Mouse (Mus musculus) urinary bladder, postnatal 25 days (tissue): Measurements from ENCODE around the gene Rph3al.

ENCODE experiments used
- DNase-seq: peaks from one replicate; pipeline ENCODE4 v3.0.0; 2022; ENCODE audit warnings: low spot score

The Rph3al gene

GRCm38 (mm10) chr11:75938379-75938906 lies at the start of gene Rph3al:
Gene Rph3al (minus strand): TSS chr11:75938429.
- no peak for DNase-seq

GRCm38 (mm10) chr11:75985948-75986347 lies 47.7 kb upstream of the Rph3al start:
- no peak for DNase-seq

GRCm38 (mm10) chr11:75984581-75984980 lies 46.4 kb upstream of the Rph3al start:
- no peak for DNase-seq

GRCm38 (mm10) chr11:75983194-75983593 lies 45.0 kb upstream of the Rph3al start:
- no peak for DNase-seq

- no peak for DNase-seq
Observed at GRCm38 (mm10) chr11:75980413-75980812, 42.2 kb upstream of the Rph3al start.

- DNase-seq: no peak
Observed at GRCm38 (mm10) chr11:75978051-75978450, 39.8 kb upstream of the Rph3al start.

GRCm38 (mm10) chr11:75976748-75977147 lies 38.5 kb upstream of the Rph3al start:
- no peak for DNase-seq

- DNase-seq: no peak
Observed at GRCm38 (mm10) chr11:75973988-75974387, 35.8 kb upstream of the Rph3al start.

- DNase-seq: no peak
Observed at GRCm38 (mm10) chr11:75972916-75973567, 34.8 kb upstream of the Rph3al start.

GRCm38 (mm10) chr11:75972188-75972587 lies 34.0 kb upstream of the Rph3al start:
- no peak for DNase-seq

- DNase-seq: no peak
Observed at GRCm38 (mm10) chr11:75970629-75971028, 32.4 kb upstream of the Rph3al start.

- DNase-seq: no peak
Observed at GRCm38 (mm10) chr11:75968761-75969160, 30.5 kb upstream of the Rph3al start.

- DNase-seq: peak; percentile 82
Observed at GRCm38 (mm10) chr11:75966401-75967372, 28.5 kb upstream of the Rph3al start.

- no peak for DNase-seq
Observed at GRCm38 (mm10) chr11:75965674-75966400, 27.6 kb upstream of the Rph3al start.

- DNase-seq: no peak
Observed at GRCm38 (mm10) chr11:75964476-75964730, 26.2 kb upstream of the Rph3al start.

- DNase-seq: no peak
Observed at GRCm38 (mm10) chr11:75963730-75964475, 25.7 kb upstream of the Rph3al start.

- DNase-seq: no peak
Observed at GRCm38 (mm10) chr11:75961782-75962181, 23.6 kb upstream of the Rph3al start.

GRCm38 (mm10) chr11:75957124-75957832 lies 19.0 kb upstream of the Rph3al start:
- DNase-seq: no peak

GRCm38 (mm10) chr11:75956651-75957050 lies 18.4 kb upstream of the Rph3al start:
- DNase-seq: no peak

- DNase-seq: no peak
Observed at GRCm38 (mm10) chr11:75954896-75955295, 16.7 kb upstream of the Rph3al start.

- DNase-seq: no peak
Observed at GRCm38 (mm10) chr11:75951895-75952294, 13.7 kb upstream of the Rph3al start.
